In the genomic region with DNA sequence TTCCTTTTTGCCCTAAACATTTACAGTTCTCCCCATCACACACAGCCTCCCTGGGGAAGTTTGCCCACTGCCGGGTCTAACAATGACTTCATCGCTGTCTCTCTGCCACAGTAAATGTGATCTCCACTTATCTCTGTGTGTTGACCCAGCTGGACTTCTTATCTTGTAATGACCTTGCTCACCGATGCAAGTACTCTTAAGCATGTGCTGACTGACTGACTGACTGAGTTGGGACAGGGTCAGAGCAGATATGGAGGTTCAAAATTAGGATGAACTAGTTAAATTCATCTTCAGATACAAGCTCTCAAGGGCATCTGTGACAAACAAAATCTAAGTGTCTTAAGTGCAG, we compare ENCODE assay signal across 17 mouse cellular contexts.
DNase-seq lines count a peak whose midpoint lies in the region; ATAC-seq and TF ChIP-seq lines count a peak whose summit lies in the region.
"Had no signal": no experiment of that assay in that cellular context is flagged by ENCODE, and none has a peak within 500 bp of the region (broad histone marks: within the 10 kb centered on the region; RNA-seq: fewer than 3 reads in every experiment).

No protein-coding gene starts in this region.

- TF ChIP-seq CTCF in forebrain, postnatal 0 days (IDR thresholded peaks at IDR 0.05; ENCODE audit: low read depth): no peak

- H3K27ac ChIP-seq in forebrain, embryonic 10.5 days: peak overlapping the region; percentile 75; the same call in 1 of the 2 replicates
- H3K27ac ChIP-seq in forebrain, postnatal 0 days (ENCODE audit: low read depth, low read length): no peak overlapping the region
- H3K27ac ChIP-seq in hindbrain, embryonic 10.5 days: peak overlapping the region; percentile 85
- H3K27ac ChIP-seq in hindbrain, embryonic 14.5 days: no peak overlapping the region
- H3K27ac ChIP-seq in intestine, embryonic 16.5 days (ENCODE audit: low read length): no peak overlapping the region
- H3K27ac ChIP-seq: heart, embryonic 13.5 days; hindbrain, embryonic 13.5 days; hindbrain, postnatal 0 days had no signal

- peaks cover 18% of the 10 kb centered on the region for H3K4me1 ChIP-seq in forebrain, embryonic 10.5 days
- no peaks in the 10 kb centered on the region for H3K4me1 ChIP-seq in forebrain, postnatal 0 days (ENCODE audit: insufficient read depth)
- peaks cover 40% of the 10 kb centered on the region for H3K4me1 ChIP-seq in hindbrain, embryonic 10.5 days (replicated peaks)
- H3K4me1 ChIP-seq in hindbrain, embryonic 14.5 days (replicated peaks; ENCODE audit: control insufficient read depth, insufficient read depth, low read length): peaks cover 20% of the 10 kb centered on the region
- peaks cover 11% of the 10 kb centered on the region; the same call in 1 of the 2 replicates for H3K4me1 ChIP-seq in intestine, embryonic 16.5 days (ENCODE audit: control insufficient read depth, insufficient read depth, low read length)

- 61% methylated on average over 3 of the region's 3 CpGs for WGBS in forebrain, embryonic 10.5 days
- WGBS in forebrain, postnatal 0 days: 63% methylated on average over 3 of the region's 3 CpGs
- 37% methylated on average over 3 of the region's 3 CpGs for WGBS in hindbrain, embryonic 10.5 days
- WGBS in hindbrain, embryonic 14.5 days: 43% methylated on average over 3 of the region's 3 CpGs
- WGBS in intestine, embryonic 16.5 days: 41% methylated on average over 3 of the region's 3 CpGs

- no peak overlapping the region for H3K9ac ChIP-seq in forebrain, postnatal 0 days
- H3K9ac ChIP-seq in hindbrain, embryonic 14.5 days: no peak overlapping the region
- H3K9ac ChIP-seq in intestine, embryonic 16.5 days (ENCODE audit: low read depth, low read length): no peak overlapping the region
- H3K9ac ChIP-seq: heart, embryonic 13.5 days had no signal

- no peaks in the 10 kb centered on the region; the same call in 1 of the 2 replicates for H3K9me3 ChIP-seq in forebrain, embryonic 10.5 days
- no peaks in the 10 kb centered on the region for H3K9me3 ChIP-seq in forebrain, postnatal 0 days (ENCODE audit: low read length)
- 0 out of 2 replicates have a peak, but pooled peaks cover 2% of the 10 kb centered on the region for H3K9me3 ChIP-seq in hindbrain, embryonic 10.5 days
- no peaks in the 10 kb centered on the region for H3K9me3 ChIP-seq in hindbrain, embryonic 14.5 days (ENCODE audit: control insufficient read depth, low read length)
- no peaks in the 10 kb centered on the region for H3K9me3 ChIP-seq in intestine, embryonic 16.5 days (ENCODE audit: control insufficient read depth, low read length)
- H3K9me3 ChIP-seq: hindbrain, embryonic 13.5 days had no signal

- no peak for ATAC-seq in forebrain, postnatal 0 days
- no peak for ATAC-seq in hindbrain, embryonic 14.5 days (ENCODE audit: low FRiP score)
- ATAC-seq in intestine, embryonic 16.5 days: peak; percentile 75
- ATAC-seq: activated CD4-positive, CD25-positive, alpha-beta regulatory T cell, adult 4 months; forebrain, embryonic 14.5 days; hindbrain, postnatal 0 days; inflammation-experienced regulatory T-cells, adult 6 months had no signal

- no peak overlapping the region for H3K4me3 ChIP-seq in forebrain, embryonic 10.5 days
- H3K4me3 ChIP-seq in forebrain, postnatal 0 days (ENCODE audit: low read depth, low read length): no peak overlapping the region
- no peak overlapping the region for H3K4me3 ChIP-seq in hindbrain, embryonic 10.5 days
- H3K4me3 ChIP-seq in hindbrain, embryonic 14.5 days (replicated peaks; ENCODE audit: low read length): no peak overlapping the region
- H3K4me3 ChIP-seq in intestine, embryonic 16.5 days (ENCODE audit: low read length): no peak overlapping the region
- H3K4me3 ChIP-seq: heart, embryonic 13.5 days; hindbrain, embryonic 13.5 days had no signal

- DNase-seq in forebrain, embryonic 10.5 days (ENCODE audit: extremely low spot score, low spot score): no peak
- DNase-seq in forebrain, postnatal 0 days: no peak
- DNase-seq in hindbrain, embryonic 10.5 days (ENCODE audit: low spot score): no peak
- no peak for DNase-seq in hindbrain, embryonic 14.5 days (ENCODE audit: low spot score)
- DNase-seq in layer of hippocampus, postnatal 10 days (ENCODE audit: low spot score in 2 of 2): no peak
- no peak for DNase-seq in spleen, adult 12 weeks (ENCODE audit: low spot score)
- DNase-seq: cerebellum, adult 18-20 months; cerebellum, adult 9-10 months; cerebellum, postnatal 14 days; gastrocnemius, postnatal 36 days had no signal

- no peak overlapping the region for H3K4me2 ChIP-seq in forebrain, postnatal 0 days (ENCODE audit: low read depth)
- no peak overlapping the region for H3K4me2 ChIP-seq in hindbrain, embryonic 14.5 days (replicated peaks)
- H3K4me2 ChIP-seq in intestine, embryonic 16.5 days (ENCODE audit: low read depth, low read length): no peak overlapping the region
- H3K4me2 ChIP-seq: heart, embryonic 13.5 days; hindbrain, embryonic 13.5 days had no signal

- H3K36me3 ChIP-seq in forebrain, embryonic 10.5 days (replicated peaks): no peaks in the 10 kb centered on the region
- H3K36me3 ChIP-seq in forebrain, postnatal 0 days (ENCODE audit: insufficient read depth): no peaks in the 10 kb centered on the region
- no peaks in the 10 kb centered on the region for H3K36me3 ChIP-seq in hindbrain, embryonic 10.5 days
- no peaks in the 10 kb centered on the region for H3K36me3 ChIP-seq in hindbrain, embryonic 14.5 days (replicated peaks; ENCODE audit: control insufficient read depth, insufficient read depth)
- H3K36me3 ChIP-seq in intestine, embryonic 16.5 days (ENCODE audit: control insufficient read depth, insufficient read depth, low read length): no peaks in the 10 kb centered on the region
- H3K36me3 ChIP-seq: heart, embryonic 13.5 days; hindbrain, embryonic 13.5 days had no signal

- peaks cover 38% of the 10 kb centered on the region for H3K27me3 ChIP-seq in forebrain, embryonic 10.5 days (ENCODE audit: poor library complexity, severe bottlenecking)
- H3K27me3 ChIP-seq in forebrain, postnatal 0 days (ENCODE audit: insufficient read depth, low read length): no peaks in the 10 kb centered on the region
- H3K27me3 ChIP-seq in hindbrain, embryonic 10.5 days (ENCODE audit: insufficient read depth, poor library complexity, severe bottlenecking): peaks cover 25% of the 10 kb centered on the region; the same call in 1 of the 2 replicates
- H3K27me3 ChIP-seq in hindbrain, embryonic 14.5 days (ENCODE audit: control insufficient read depth, insufficient read depth, low read length): no peaks in the 10 kb centered on the region
- H3K27me3 ChIP-seq in intestine, embryonic 16.5 days (replicated peaks; ENCODE audit: control insufficient read depth, insufficient read depth, low read length): no peaks in the 10 kb centered on the region

Comparison
In these comparisons a context has a peak if more than half of its experiments do, and no peak if none do; other contexts are left out.
1. H3K27ac ChIP-seq: peak in forebrain, embryonic 10.5 days (single experiment) and hindbrain, embryonic 10.5 days (single experiment); none in forebrain, postnatal 0 days (single experiment), hindbrain, embryonic 14.5 days (single experiment) and intestine, embryonic 16.5 days (single experiment).